Mouse (Mus musculus) 3134 (cell line): Measurements from ENCODE around the gene Mapk14.
A peak's percentile ranks its signal among the peaks of the same experiment; 100 is the strongest.
"Not testable (repeated sequence)": the region's sequence is repeated elsewhere in the genome, so short reads cannot be mapped to it uniquely, and the experiment has no call there.

Experiments
- DNase-seq: peaks from one replicate; pipeline ENCODE4 v3.0.0-alpha.2; 2011; ENCODE audit warnings: low spot score; ENCODE audit not compliant: insufficient read length; ENCODE audit errors: extremely low read depth

Mapk14 gene

GRCm38 (mm10) chr17:28697290-28698195 is 6.4 kb downstream of the Mapk14 start:
- DNase-seq = no peak

- DNase-seq = peak; percentile 30
Observed at GRCm38 (mm10) chr17:28698245-28698644, 7.1 kb downstream of the Mapk14 start.

GRCm38 (mm10) chr17:28698672-28699071 is 7.5 kb downstream of the Mapk14 start:
- DNase-seq = no peak

GRCm38 (mm10) chr17:28699789-28700188 is 8.7 kb downstream of the Mapk14 start:
- no peak for DNase-seq

GRCm38 (mm10) chr17:28701171-28701570 is 10.0 kb downstream of the Mapk14 start:
- no peak for DNase-seq

GRCm38 (mm10) chr17:28701737-28702136 is 10.6 kb downstream of the Mapk14 start:
- DNase-seq = no peak

- no peak for DNase-seq
Observed at GRCm38 (mm10) chr17:28702646-28703045, 11.5 kb downstream of the Mapk14 start.

GRCm38 (mm10) chr17:28706697-28707096 is 15.6 kb downstream of the Mapk14 start:
- DNase-seq = no peak

- DNase-seq = no peak
Observed at GRCm38 (mm10) chr17:28707136-28707627, 16.1 kb downstream of the Mapk14 start.

- DNase-seq = no peak
Observed at GRCm38 (mm10) chr17:28707816-28708215, 16.7 kb downstream of the Mapk14 start.

GRCm38 (mm10) chr17:28708989-28709388 is 17.9 kb downstream of the Mapk14 start:
- DNase-seq = no peak

- DNase-seq = no peak
Observed at GRCm38 (mm10) chr17:28709552-28710290, 18.6 kb downstream of the Mapk14 start.

- no peak for DNase-seq
Observed at GRCm38 (mm10) chr17:28710291-28710688, 19.2 kb downstream of the Mapk14 start.

- no peak for DNase-seq
Observed at GRCm38 (mm10) chr17:28711237-28711636, 20.1 kb downstream of the Mapk14 start.

GRCm38 (mm10) chr17:28712305-28712704 is 21.2 kb downstream of the Mapk14 start:
- DNase-seq = no peak

GRCm38 (mm10) chr17:28714006-28714405 is 22.9 kb downstream of the Mapk14 start:
- no peak for DNase-seq

GRCm38 (mm10) chr17:28715832-28716548 is 24.9 kb downstream of the Mapk14 start:
- DNase-seq = no peak

GRCm38 (mm10) chr17:28717535-28717934 is 26.4 kb downstream of the Mapk14 start:
- no peak for DNase-seq

GRCm38 (mm10) chr17:28725783-28726182 is 34.7 kb downstream of the Mapk14 start, which contains the start of gene AC170998.1:
TSS of gene AC170998.1 (plus strand) at chr17:28726083.
- DNase-seq = no peak

GRCm38 (mm10) chr17:28727511-28727910 is 36.4 kb downstream of the Mapk14 start:
- DNase-seq = not testable (repeated sequence)
